Mouse (Mus musculus) testis, adult 2 months (tissue): ENCODE results near the gene Per2.

Experiments
- CTCF ChIP-seq: fragments of 200-500 bp; IDR thresholded peaks from 2 replicates; pipeline ENCODE4 v1.5.1; 2012; ENCODE audit warnings: low read depth, mild to moderate bottlenecking, inconsistent platforms, low read length, moderate library complexity; ENCODE audit not compliant: control insufficient read depth, insufficient read depth, insufficient replicate concordance
- POLR2A ChIP-seq: fragments of 200-500 bp; IDR thresholded peaks from 2 replicates; pipeline ENCODE4 v1.6.1; 2012; ENCODE audit warnings: low read depth, mild to moderate bottlenecking, inconsistent platforms, low read length, moderate library complexity; ENCODE audit not compliant: control insufficient read depth

GRCm38 (mm10) chr1:91495321-91495720 lies 36.2 kb upstream of the Per2 start:
- TF ChIP-seq POLR2A (no peak), CTCF (no peak)
